In the genomic region with DNA sequence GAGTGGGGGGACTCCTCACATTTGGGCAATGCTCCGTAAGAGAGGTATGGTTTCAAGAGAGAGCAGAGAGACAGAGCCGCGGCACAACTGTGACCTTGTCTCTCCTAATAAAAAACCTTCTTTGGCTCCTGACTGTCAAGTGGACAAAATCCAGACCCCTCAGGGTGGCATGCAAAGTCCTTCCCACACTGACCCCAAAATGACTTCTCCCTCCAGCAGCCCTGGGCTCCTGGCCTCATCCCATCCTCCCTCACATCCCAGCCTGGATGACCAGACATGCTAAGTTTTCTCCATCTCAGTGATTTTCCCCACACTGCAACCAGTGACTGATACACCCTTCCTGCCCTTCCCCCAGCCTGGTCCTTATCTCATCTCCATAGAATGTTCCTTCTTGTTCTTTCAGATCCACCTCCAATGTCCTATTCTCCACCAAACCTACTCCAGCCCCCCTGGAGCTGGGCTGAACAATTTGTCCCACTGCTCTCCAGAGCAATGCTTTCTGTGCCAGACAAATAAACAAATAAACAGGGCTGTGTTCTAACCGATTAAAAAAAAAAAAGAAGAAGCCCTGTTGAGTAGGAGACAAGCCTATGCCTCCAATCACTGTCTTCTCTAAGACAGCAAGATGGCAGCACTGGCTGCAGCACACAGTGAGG, we compare ENCODE assay signal across 27 mouse cellular contexts.
A peak's percentile ranks its signal among the peaks of the same experiment; 100 is the strongest.
DNase-seq lines count a peak whose midpoint lies in the region; ATAC-seq lines count a peak whose summit lies in the region.
"Had no signal": no experiment of that assay in that cellular context is flagged by ENCODE, and none has a peak within 500 bp of the region (broad histone marks: within the 10 kb centered on the region; RNA-seq: fewer than 3 reads in every experiment).

No protein-coding gene starts in this region.

- H3K36me3 ChIP-seq in heart, embryonic 10.5 days: no peaks in the 10 kb centered on the region
- H3K36me3 ChIP-seq in heart, embryonic 16.5 days (ENCODE audit: control insufficient read depth, insufficient read depth): no peaks in the 10 kb centered on the region
- H3K36me3 ChIP-seq: forebrain, embryonic 10.5 days; kidney, embryonic 15.5 days; limb, embryonic 13.5 days; liver, embryonic 13.5 days; neural tube, embryonic 15.5 days had no signal

- DNase-seq in heart, embryonic 10.5 days (ENCODE audit: low spot score): no peak
- no peak for DNase-seq in heart, postnatal 25 days (ENCODE audit: low spot score)
- no peak for DNase-seq in heart, postnatal 10 days
- peak; percentile 24 for DNase-seq in lung, postnatal 36 days
- no peak for DNase-seq in lung, postnatal 10 days
- DNase-seq in yolk sac, embryonic 10.5 days (ENCODE audit: low spot score): peak; percentile 57
- DNase-seq: adrenal gland, adult 8-10 months; cerebellum, adult 2 months; cerebellum, postnatal 25 days; gastrocnemius, postnatal 14 days; heart, postnatal 4 days; liver, embryonic 13.5 days; lung, adult 2 months; right cerebral cortex, adult 18-20 months; right cerebral cortex, postnatal 4 days; thymus, adult 2 months; thymus, postnatal 4 days had no signal

- H3K4me1 ChIP-seq in heart, embryonic 10.5 days: peaks cover 67% of the 10 kb centered on the region
- peaks cover 20% of the 10 kb centered on the region for H3K4me1 ChIP-seq in heart, embryonic 16.5 days (ENCODE audit: control insufficient read depth, insufficient read depth, low read length)

- 16% methylated on average over 4 of the region's 4 CpGs for WGBS in heart, embryonic 10.5 days
- 37% methylated on average over 4 of the region's 4 CpGs for WGBS in heart, embryonic 16.5 days

- no peak overlapping the region for H3K9ac ChIP-seq in heart, embryonic 16.5 days (ENCODE audit: low read length)
- H3K9ac ChIP-seq: kidney, embryonic 15.5 days; limb, embryonic 13.5 days; liver, embryonic 13.5 days; neural tube, embryonic 15.5 days had no signal

- peak overlapping the region; percentile 77 for H3K27ac ChIP-seq in heart, embryonic 10.5 days
- H3K27ac ChIP-seq in heart, embryonic 16.5 days (ENCODE audit: low read length): peak overlapping the region; percentile 25; the same call in 1 of the 2 replicates
- H3K27ac ChIP-seq: kidney, embryonic 15.5 days; limb, embryonic 13.5 days; liver, embryonic 13.5 days; macrophage; neural tube, embryonic 15.5 days had no signal

- no peak overlapping the region for H3K4me2 ChIP-seq in heart, embryonic 16.5 days (ENCODE audit: low read depth, low read length)
- H3K4me2 ChIP-seq: kidney, embryonic 15.5 days; limb, embryonic 13.5 days; liver, embryonic 13.5 days; neural tube, embryonic 15.5 days had no signal

- no peaks in the 10 kb centered on the region for H3K9me3 ChIP-seq in heart, embryonic 10.5 days
- no peaks in the 10 kb centered on the region for H3K9me3 ChIP-seq in heart, embryonic 16.5 days (replicated peaks; ENCODE audit: control insufficient read depth, low read length)
- H3K9me3 ChIP-seq: forebrain, embryonic 10.5 days; kidney, embryonic 15.5 days; limb, embryonic 13.5 days; liver, embryonic 13.5 days; neural tube, embryonic 15.5 days had no signal

- no peaks in the 10 kb centered on the region for H3K27me3 ChIP-seq in heart, embryonic 10.5 days (ENCODE audit: insufficient read depth, poor library complexity, severe bottlenecking)
- no peaks in the 10 kb centered on the region for H3K27me3 ChIP-seq in heart, embryonic 16.5 days (ENCODE audit: control insufficient read depth, insufficient read depth, low read length)
- H3K27me3 ChIP-seq: kidney, embryonic 15.5 days; limb, embryonic 13.5 days; neural tube, embryonic 15.5 days had no signal

- intact Hi-C loops in heart, postnatal 25 days (cut with DNase I): loop anchor here (5.0 kb wide), 1 partner anchor 184 kb away; no protein-coding TSS in a partner anchor
- intact Hi-C loops in heart, postnatal 10 days (cut with DNase I): no loop called here

- no peak for ATAC-seq in heart, embryonic 16.5 days (replicated peaks; ENCODE audit: extremely low read depth, insufficient read depth, low FRiP score)
- ATAC-seq: activated CD4-positive, CD25-positive, alpha-beta regulatory T cell, adult 4 months; forebrain, embryonic 16.5 days; hindbrain, embryonic 16.5 days; intestine, postnatal 0 days had no signal

- H3K4me3 ChIP-seq in heart, embryonic 10.5 days: no peak overlapping the region
- H3K4me3 ChIP-seq in heart, embryonic 16.5 days (ENCODE audit: low read length): no peak overlapping the region
- H3K4me3 ChIP-seq: forebrain, embryonic 10.5 days; kidney, embryonic 15.5 days; limb, embryonic 13.5 days; liver, embryonic 13.5 days; neural tube, embryonic 15.5 days had no signal

Comparison
In these comparisons a context has a peak if more than half of its experiments do, and no peak if none do; other contexts are left out.
1. DNase-seq: peak in lung, postnatal 36 days (single experiment) and yolk sac, embryonic 10.5 days (single experiment); none in heart, embryonic 10.5 days (single experiment), heart, postnatal 25 days (single experiment), heart, postnatal 10 days (0 of 2) and lung, postnatal 10 days (single experiment).